17 mouse cellular contexts compared by ENCODE assay signal in genomic region chr9:118841247-118841646, GRCm38 (mm10).
A peak's percentile ranks its signal among the peaks of the same experiment; 100 is the strongest.
DNase-seq lines count a peak whose midpoint lies in the region; ATAC-seq and TF ChIP-seq lines count a peak whose summit lies in the region.
"Had no signal": no experiment of that assay in that cellular context is flagged by ENCODE, and none has a peak within 500 bp of the region (broad histone marks: within the 10 kb centered on the region; RNA-seq: fewer than 3 reads in every experiment).

No protein-coding gene starts in this region.

- H3K27me3 ChIP-seq in kidney, embryonic 15.5 days: no peaks in the 10 kb centered on the region
- H3K27me3 ChIP-seq in testis, adult 2 months (ENCODE audit: control insufficient read depth, insufficient read depth, low read length): no peaks in the 10 kb centered on the region
- H3K27me3 ChIP-seq: liver, embryonic 13.5 days; midbrain, embryonic 15.5 days; neural tube, embryonic 13.5 days had no signal

- no peak overlapping the region for H3K4me3 ChIP-seq in kidney, embryonic 15.5 days (replicated peaks)
- H3K4me3 ChIP-seq in testis, adult 2 months (ENCODE audit: control insufficient read depth, low read depth, low read length): no peak overlapping the region
- H3K4me3 ChIP-seq: heart, embryonic 15.5 days; liver, embryonic 13.5 days; midbrain, embryonic 15.5 days; neural tube, embryonic 13.5 days had no signal

- TF ChIP-seq CTCF in testis, adult 2 months (IDR thresholded peaks at IDR 0.05; ENCODE audit: control insufficient read depth, insufficient read depth, insufficient replicate concordance, low read depth, low read length): no peak

- no peak overlapping the region for H3K9ac ChIP-seq in kidney, embryonic 15.5 days
- H3K9ac ChIP-seq: heart, embryonic 15.5 days; liver, embryonic 13.5 days; midbrain, embryonic 15.5 days; neural tube, embryonic 13.5 days had no signal

- DNase-seq in kidney, adult 18-20 months: no peak
- no peak for DNase-seq in testis, postnatal 14 days (ENCODE audit: low spot score)
- peak; percentile 4 to 9 for DNase-seq in layer of hippocampus, postnatal 14 days (ENCODE audit: low spot score in 2 of 2)
- DNase-seq in ovary, postnatal 36 days (ENCODE audit: low spot score): no peak
- no peak for DNase-seq in c-Kit-positive CD71-positive TER-119-positive erythroid progenitor cells, embryonic 14.5 days (ENCODE audit: low spot score)
- DNase-seq: cerebellum, postnatal 25 days; liver, embryonic 13.5 days; lung, postnatal 36 days had no signal

- TF ChIP-seq POLR2A in testis, adult 2 months (IDR thresholded peaks at IDR 0.05; ENCODE audit: control insufficient read depth, low read depth, low read length): no peak

- H3K36me3 ChIP-seq in kidney, embryonic 15.5 days: peaks cover 33% of the 10 kb centered on the region
- H3K36me3 ChIP-seq in testis, adult 2 months (ENCODE audit: control insufficient read depth, insufficient read depth, low read length): no peaks in the 10 kb centered on the region
- H3K36me3 ChIP-seq: heart, embryonic 15.5 days; liver, embryonic 13.5 days; midbrain, embryonic 15.5 days; neural tube, embryonic 13.5 days had no signal

- H3K9me3 ChIP-seq in kidney, embryonic 15.5 days (replicated peaks): no peaks in the 10 kb centered on the region
- H3K9me3 ChIP-seq: heart, embryonic 15.5 days; liver, embryonic 13.5 days; midbrain, embryonic 15.5 days; neural tube, embryonic 13.5 days had no signal

- no peak overlapping the region for H3K4me2 ChIP-seq in kidney, embryonic 15.5 days
- H3K4me2 ChIP-seq: heart, embryonic 15.5 days; liver, embryonic 13.5 days; midbrain, embryonic 15.5 days; neural tube, embryonic 13.5 days had no signal

- 85% methylated on average over 6 of the region's 6 CpGs for WGBS in kidney, embryonic 15.5 days

- ATAC-seq in kidney, embryonic 15.5 days (replicated peaks; ENCODE audit: low FRiP score): no peak
- ATAC-seq in monocyte, adult 5-6 weeks (replicated peaks; ENCODE audit: insufficient number of reproducible peaks, low FRiP score, low TSS enrichment, poor library complexity, severe bottlenecking): no peak
- ATAC-seq: activated CD4-positive, CD25-positive, alpha-beta regulatory T cell, adult 4 months; CD4-positive, CD25-positive, alpha-beta regulatory T cell, adult 4 months; forebrain, embryonic 14.5 days; midbrain, embryonic 15.5 days had no signal

- peak overlapping the region; percentile 59 for H3K27ac ChIP-seq in kidney, embryonic 15.5 days
- peak overlapping the region; percentile 63 for H3K27ac ChIP-seq in testis, adult 2 months (ENCODE audit: control insufficient read depth, insufficient read depth, low read depth, low read length)
- H3K27ac ChIP-seq: heart, embryonic 15.5 days; liver, embryonic 13.5 days; midbrain, embryonic 15.5 days; neural tube, embryonic 13.5 days had no signal

- peaks cover 55% of the 10 kb centered on the region for H3K4me1 ChIP-seq in kidney, embryonic 15.5 days
- H3K4me1 ChIP-seq in testis, adult 2 months (ENCODE audit: control insufficient read depth, insufficient read depth, low read length): no peaks in the 10 kb centered on the region; the same call in 1 of the 2 replicates
- H3K4me1 ChIP-seq: liver, embryonic 13.5 days; midbrain, embryonic 15.5 days had no signal

Comparison
In these comparisons a context has a peak if more than half of its experiments do, and no peak if none do; other contexts are left out.
1. DNase-seq: peak in layer of hippocampus, postnatal 14 days (2 of 2); none in kidney, adult 18-20 months (single experiment), testis, postnatal 14 days (single experiment), ovary, postnatal 36 days (single experiment) and c-Kit-positive CD71-positive TER-119-positive erythroid progenitor cells, embryonic 14.5 days (single experiment).